Mouse (Mus musculus): Measurements from ENCODE around the gene Oxct1.

Gene Oxct1

DNA sequence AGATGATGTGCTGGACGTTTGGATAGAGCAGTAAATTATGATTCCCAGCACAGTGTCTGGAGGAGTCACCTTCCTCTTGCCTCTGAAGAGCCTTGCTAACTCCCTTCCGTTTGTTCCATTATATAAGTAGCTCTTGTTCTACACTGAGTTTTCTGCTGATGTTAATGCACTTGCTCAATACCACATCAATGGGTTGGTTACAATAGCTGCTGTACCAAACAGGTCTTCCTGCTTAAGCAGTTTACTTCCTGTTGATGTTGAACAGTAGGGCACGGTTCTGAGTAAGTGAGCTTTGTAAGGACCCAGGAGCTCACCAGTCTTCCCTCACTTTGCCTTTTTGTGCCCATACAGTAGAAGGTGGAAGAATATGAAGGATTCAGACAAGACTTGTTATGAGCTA lies 98.5 kb downstream of the Oxct1 start:
- DNase-seq: no peak

DNA sequence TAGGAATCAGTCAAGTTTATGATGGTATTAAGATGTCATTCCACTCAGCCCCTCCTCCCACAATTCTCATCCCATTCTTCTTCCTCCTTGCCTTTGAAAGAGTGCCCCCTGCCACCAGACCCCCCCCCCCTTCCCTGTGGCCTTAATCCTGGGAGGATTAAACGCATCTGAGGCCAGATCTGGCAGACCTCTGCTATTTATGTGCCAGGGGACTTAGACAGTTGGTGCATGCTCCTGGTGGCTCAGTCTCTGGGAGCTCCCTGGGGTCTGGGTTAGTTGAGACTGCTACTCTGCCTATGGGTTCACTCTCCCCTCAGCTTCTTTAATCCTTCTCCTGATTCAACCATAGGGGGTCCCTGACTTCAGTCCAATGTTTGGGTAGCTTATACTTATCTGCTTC lies 112.3 kb downstream of the Oxct1 start:
- no peak for DNase-seq

DNA sequence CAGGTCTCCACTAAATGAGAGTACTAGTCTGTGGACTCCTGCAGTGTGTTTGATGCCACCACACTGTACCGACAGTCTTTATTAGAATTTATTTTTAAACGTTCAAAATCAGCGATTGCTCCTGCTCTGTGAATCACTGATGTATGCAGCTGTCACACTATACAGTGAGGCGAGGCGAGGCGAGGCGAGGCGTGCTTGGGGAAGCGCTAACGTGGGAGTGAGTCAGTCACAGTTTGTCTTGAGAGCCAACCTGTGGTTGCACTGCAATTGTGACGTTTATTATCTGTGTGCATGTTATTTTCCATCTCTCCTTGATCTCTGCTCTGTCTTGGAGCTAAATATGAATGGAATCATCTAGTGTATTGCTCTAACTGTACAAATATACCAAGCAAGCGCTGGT lies 113.3 kb downstream of the Oxct1 start:
- DNase-seq: no peak

DNA sequence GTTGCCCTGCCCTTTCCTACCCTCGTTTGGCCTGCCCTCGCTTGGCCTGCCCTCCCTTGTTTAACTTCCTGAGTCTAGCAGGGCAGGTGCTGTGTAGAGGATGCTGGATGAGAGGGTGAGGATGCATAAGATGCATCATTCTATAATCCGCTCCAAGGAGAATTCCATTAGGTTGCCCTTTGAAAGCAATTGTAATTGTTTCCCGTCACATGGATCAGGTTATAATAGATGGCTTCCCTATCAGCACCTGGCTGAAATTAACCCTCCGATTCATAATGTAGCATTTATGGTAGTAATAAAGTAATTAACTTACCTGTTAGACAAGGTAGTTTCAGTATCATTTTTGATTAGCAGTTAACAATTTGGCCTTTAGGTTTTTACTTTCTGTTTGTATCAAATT lies 119.2 kb downstream of the Oxct1 start:
- DNase-seq: no peak

DNA sequence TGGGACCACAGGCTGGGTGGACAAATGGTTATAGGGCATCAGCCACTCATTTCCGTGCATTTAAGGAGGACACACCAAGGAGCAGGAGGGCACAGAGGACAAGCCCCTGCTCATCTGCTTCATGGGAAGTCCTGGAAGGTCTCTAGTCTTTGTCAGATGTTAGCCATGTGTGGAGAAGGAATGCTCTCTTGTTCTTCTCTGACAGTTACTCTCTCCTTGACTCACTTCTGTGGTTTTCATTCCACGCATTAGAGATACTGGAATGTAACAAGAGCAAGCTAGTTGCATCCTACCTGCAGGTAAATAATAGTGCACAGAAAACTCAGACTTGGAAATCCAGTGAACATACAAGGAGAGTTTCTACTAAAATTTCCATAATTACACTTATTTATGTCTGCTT lies 121.5 kb downstream of the Oxct1 start:
- DNase-seq: no peak

DNA sequence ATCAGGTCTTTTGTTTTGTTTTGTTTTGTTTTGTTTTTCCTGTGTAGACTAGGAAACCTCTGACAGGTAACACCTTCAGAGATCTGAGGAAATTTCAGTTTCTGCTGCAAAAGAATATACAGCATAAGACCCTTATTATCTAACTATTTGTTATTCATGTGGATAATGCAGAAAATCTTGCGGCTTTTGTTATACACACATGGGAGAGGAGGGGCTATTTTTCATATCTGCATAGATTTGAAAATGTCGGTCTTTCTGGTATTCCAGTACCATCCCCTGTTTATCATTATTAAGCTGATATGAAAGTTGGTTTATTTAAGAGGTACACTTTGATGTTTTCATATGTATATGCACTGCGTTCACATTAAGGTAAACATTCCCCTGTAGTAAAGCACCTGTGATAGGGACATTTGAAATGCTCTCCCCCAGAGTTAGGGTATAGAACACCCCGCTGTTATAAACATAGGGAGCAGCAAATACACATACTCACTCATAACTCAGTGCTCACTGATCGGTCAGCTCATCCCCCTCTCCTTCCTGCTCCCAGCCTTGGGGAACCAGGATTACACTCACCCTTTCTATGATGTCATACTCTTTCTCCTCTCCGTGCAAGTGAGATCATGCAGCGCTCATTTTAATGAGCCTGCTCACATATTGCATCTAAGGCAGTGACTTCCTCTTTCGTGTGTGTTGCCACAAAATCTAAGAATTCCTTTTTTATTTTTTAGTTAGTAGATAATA lies 122.6 kb downstream of the Oxct1 start:
- DNase-seq: no peak

DNA sequence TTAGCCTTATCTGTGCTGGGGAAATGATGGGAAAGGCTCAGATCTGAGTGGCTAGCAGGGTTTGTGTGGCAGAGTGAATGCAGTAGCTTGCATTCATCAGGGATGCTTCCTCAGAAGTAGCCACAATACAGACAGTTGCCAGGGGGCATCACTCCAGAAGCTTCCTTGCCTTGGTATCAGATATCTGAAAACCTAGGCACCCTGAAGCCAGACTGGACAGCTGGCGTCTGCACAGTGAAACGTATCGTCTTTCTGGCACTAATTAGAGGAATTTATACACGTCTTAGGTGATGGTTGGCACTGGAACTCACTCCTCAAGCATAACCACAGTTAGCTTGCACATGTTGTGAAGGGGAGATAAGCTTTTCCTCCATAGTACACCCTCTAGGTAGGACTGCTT lies 128.5 kb downstream of the Oxct1 start:
- DNase-seq: no peak

DNA sequence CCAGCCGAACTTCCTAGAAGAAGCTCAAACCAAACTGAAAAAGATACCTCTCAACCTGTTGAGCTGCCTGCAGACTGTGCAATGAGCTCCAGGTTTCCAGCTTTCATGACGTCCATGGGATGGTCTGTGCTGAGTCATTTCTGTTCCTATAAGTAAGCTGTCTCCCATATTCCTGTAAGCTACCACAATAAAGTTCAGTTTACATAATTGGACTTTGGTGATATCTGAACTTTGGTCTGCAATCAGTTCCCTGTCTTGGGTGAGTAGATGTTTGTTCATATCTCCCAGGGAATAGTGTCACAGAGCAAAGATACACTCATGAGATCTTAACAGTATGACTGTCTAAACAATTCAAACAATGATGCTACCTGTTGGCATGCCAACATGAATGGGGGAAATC lies 141.8 kb downstream of the Oxct1 start:
- DNase-seq: no peak

DNA sequence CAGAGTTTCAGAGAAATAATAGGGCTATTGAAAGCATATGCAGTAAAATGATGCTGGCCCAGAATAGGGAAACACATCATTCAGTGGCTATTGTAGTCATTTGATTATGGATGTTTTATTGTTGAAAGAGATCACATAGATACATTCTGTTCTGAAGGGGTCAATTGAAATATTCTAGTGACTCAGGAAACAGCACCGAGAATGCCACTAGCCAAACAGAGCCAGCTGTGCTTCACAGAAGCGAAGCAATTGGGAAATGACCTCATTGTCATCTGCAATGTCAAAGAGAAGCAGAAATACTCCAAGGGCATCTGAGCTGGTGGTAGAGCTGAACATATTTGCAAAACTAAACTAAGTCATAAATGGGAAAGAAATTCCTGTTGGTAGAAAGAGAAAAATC lies 145.4 kb downstream of the Oxct1 start:
- no peak for DNase-seq

DNA sequence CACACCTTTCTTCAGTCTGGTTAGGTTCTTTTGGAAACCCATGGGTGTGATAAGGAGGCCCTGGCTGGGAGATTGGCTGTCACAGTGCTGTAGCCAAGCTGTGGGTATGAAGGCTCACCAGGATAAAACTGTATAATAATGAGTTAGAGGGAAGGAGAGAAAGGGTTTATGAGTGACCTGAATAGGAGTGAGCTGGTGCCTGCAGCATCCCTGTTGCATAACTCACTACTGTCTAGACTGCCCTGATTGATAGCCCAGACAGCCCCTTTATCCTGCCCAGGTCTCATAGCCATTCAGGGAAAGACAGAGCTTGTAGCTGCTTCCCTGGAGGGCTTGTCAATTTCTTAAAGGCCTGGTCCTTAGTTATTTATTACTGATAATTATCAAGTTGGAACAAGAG lies 171.7 kb downstream of the Oxct1 start:
- no peak for DNase-seq
